Mouse (Mus musculus) mature B cell (primary cell): Measurements from ENCODE around the gene Galnt18.

Experiments used
- in situ Hi-C: fragments of 300-500 bp; cut with MboI; formaldehyde crosslinking; loops from 2 replicates; pipeline ENCODE4 v1.14.3; 2019

The Galnt18 gene

DNA sequence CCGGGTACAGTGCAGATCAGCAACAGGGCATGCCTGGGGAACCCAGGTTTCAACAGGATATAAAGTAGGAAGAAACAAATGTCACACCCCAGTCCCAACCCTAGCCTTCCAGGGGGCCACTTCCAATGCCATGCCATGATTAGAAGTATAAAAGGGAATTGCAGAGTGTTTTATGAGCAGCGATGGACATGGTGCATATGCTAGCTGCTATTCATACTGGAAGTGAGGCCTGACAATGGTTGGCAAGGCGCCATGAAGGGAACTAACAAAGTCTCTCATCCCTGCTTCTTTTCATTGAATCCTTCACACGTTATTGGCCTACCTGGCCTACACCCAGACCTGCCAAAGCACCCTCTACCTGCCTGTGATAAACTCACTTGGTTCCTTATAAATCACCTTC, 295.9 kb downstream of the Galnt18 start:
- in situ Hi-C loops: no loop called here

DNA sequence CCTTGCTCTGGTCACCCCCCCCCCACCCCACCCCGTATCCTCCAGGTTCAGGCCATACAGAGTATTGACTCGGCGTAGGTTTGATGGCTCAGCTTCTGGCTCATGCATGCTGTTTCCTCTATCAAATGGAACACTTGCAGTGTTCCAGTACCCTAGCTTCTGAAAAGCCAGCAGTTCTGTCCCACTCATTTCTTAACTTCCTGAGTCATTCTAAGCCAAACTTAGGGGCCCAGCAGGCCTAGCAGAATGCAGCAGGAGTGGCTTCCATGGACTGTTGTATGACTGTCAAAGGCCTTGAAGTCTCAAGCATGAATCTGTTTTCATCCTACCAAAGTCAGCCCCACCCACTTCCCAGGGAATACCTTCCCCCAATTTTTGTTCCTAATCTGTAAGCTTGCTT, 296.5 kb downstream of the Galnt18 start:
- in situ Hi-C loops: no loop called here

DNA sequence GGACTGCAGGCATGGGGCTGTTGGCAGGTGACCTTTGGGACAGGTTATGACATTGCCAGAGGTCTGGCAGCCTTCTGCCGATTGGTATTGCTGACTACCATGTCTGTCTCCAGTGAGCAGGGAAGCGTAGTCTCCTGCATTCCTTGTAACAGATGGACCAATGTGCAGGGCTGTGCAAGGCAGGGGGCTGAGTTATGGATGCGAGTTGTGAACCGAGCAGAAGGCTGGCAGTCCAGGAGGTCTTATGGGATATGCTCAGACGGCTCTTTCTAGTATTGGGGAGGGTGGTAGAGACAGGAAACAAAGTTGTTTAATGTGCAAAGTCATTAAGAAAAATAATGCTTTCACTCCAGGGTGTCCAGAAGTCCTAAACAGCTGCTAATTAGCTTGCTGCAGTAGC, 312.1 kb downstream of the Galnt18 start:
- in situ Hi-C loops: no loop called here

DNA sequence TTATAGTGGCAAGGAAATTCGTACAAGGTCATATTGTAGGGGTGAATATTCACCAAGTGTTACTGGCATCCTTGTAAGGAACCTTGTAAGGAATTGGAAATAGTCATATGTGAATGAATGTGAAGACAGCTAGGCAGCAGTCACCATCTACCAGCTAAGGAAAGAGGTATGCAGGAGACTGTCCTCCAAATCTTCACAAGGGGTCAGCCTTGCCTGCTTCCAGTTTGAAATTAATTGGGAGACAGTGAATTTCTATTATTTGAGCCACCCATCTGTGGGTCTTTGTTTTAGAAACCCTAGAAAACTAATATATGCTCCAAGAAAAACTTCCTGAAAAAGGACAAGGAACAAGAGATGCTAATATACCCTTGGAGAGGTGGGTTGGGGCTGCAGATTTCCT, 313.1 kb downstream of the Galnt18 start:
- in situ Hi-C loops: no loop called here

DNA sequence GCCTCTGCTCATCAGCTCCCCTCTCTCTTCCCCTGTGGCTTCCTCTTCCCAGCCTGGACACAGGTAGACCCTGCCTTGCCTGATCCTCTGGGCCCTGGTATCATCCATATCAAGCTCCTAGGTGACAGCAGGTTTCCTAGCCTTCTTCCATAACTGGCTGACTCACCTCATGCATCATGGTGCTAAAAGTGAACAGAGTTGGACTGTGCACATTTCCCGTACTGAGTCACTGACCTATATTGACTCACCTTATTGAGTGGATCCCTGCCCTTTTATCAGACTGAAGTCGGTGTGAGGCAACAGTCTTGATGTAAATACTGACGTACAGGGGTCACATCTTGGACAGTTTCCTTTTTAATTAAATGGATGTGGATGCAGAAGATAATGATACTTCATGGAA, 313.7 kb downstream of the Galnt18 start:
- in situ Hi-C loops: no loop called here

DNA sequence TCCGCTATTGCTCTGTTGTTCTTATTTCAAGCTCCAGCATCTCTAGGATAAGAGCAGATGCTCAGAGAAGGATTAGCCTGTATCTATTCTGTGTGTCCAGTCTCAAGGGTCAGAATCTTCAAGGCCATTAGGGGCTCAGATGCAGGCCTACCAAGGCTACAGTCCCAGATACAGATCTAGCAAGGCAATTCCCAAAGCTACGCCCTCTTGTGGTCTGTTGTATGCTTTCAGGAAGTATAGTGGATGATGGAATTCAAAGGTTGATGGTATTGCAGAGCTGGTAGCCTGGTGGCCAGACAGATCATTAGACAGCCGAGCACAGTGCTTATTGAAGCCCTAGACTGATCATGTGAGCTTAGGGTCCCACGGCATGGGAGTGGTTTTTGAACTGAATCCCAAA, 320.1 kb downstream of the Galnt18 start:
- in situ Hi-C loops: no loop called here

DNA sequence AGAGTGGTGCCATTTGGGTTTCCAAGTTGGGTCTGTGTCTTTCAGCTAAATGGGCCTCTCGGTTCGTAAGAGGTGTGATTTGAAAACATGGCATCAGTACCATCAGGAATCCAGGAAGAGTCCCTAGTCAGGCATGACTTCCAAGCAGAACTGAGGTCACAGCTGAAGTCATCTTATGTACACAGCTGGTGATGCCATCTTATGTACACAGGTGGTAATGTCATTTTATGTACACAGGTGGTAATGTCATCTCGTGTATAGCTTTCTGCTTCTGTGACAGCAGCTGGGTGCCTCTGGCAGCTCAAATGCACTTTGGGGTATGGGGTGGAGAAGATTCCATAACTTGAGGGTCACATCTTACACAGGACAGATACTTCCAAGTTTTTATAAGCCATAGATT, 323.8 kb downstream of the Galnt18 start:
- in situ Hi-C loops: no loop called here

DNA sequence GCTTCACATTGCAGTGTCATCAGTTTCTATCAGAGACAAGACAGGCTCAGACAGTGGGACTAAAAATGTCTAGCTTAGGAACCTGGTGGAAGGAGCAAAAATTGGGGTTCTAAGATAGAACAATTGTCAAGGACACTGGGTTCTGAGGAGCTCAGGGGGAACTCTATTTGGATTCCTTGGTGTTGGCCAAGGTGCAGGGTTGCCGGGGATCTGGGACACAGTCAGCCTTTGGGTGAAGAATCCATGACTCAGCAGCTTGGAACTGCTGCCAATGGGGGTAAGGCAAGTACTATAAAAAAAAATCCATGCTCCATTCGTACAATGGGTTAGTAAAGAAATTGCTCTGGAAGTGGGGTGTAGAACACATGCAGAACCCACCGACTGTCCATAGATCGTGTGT, 324.2 kb downstream of the Galnt18 start:
- in situ Hi-C loops: no loop called here

DNA sequence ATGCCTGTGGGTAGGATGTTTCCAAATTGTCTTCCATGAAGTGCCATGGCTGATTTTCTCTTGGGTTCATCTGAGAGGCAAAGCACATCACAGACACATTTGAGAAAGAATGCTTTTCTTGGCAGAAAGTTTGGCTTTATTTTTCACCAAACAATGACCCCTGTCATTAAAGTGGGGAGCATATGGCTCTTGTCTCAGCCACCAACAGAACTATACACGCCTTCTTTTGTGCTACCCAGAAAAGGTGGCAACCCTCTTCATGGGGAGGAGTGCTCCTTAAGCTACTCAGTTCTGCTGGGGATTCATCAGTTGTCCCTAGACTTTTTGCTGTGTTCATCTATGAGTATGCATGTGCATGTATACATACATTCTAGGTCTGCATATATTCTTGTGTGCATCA, 327.8 kb downstream of the Galnt18 start:
- in situ Hi-C loops: no loop called here

DNA sequence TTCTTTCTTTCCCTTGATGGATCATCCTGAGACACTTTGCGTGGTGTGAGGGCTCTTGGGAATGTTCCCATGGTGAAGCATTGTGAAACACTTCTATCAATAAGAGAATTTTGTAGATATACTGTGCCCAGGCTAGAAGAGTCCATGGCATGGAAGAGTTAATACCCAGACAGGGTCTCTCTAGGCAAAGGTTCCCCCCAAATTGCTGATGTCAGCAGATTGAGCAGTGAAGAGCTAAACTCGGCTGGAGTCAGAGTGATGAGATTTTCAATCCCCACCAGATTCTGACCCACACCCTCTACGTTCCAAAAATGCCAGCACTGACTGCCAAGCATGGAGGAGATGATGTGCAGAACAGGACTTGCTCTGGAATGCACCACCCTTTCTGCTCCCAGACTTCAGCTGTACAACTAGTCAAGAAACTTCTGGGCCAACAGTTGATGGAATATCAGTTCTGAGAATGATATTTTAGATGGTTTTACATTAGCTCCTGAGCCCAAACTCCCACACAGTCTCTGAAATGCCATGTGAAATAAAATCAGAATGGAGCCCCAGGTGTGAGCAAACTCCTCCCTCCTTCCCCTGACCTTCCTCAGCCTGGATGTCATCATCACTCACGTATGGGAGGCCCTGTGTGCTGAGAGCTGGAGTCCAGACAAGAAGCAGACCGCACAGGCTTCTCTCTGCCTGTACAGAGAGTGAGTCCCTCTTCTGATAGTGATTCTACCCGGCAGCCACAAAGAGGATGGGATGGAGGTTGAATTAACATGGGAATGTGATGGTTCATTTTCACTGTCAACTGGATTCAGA, 329.3 kb downstream of the Galnt18 start:
- in situ Hi-C loops: no loop called here

DNA sequence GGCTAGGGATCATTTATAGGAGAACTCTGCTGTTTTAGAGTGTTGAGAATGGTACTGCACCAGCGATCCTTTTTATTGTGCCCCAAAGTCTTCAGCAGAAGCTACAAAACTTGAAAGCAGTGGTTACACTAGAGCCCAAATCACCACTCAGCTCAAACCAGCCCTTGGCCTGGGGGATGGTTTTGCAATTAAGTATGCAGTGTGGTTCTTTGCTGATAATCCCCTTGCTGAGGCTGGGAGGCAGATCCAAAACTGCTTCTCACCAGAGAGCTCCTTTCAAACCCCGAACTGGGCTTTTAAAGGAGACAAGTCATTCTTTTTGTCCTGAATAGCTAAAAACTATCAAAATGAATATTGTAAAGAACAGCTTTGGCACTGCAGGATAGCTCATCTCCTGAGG, 346.6 kb downstream of the Galnt18 start:
- in situ Hi-C loops: no loop called here

DNA sequence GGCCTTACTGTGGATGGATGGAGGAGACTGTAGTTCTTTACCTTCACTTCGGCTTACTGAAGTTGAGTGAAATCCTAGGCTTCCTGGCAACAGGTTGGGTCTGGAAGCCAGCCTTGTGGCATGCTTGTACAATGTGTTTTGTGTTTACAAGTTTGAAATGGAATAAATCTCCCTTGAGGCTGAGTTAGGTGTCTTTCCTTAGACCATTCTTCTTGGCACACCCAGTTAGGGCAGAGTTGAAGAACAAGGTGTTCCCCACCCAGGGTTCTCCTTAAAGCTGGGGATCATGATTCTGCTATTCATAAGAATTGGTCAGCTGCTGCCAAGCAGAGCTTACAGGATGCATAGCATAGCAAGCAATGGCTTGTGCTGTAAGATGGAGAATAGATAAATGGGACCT, 352.4 kb downstream of the Galnt18 start:
- in situ Hi-C loops: no loop called here
